Mouse (Mus musculus): ENCODE data around the gene Ajap1.

GRCm38 (mm10) chr4:153530536-153530935, 47.9 kb upstream of the Ajap1 start:
- no peak for TF ChIP-seq CTCF (IDR thresholded peaks at IDR 0.05; ENCODE audit: low read depth)
- TF ChIP-seq EP300 (IDR thresholded peaks at IDR 0.05; ENCODE audit: low read depth) = no peak

Data from heart, postnatal 0 days (tissue).